Mouse (Mus musculus) T-cell, adult 2 months (primary cell): Measurements from ENCODE around the gene Acox3.

Source experiments
- DNase-seq: peaks from one replicate; pipeline ENCODE4 v3.0.0; 2022; ENCODE audit warnings: low spot score

Acox3 gene

GRCm38 (mm10) chr5:35611170-35611569, 28.3 kb downstream of the Acox3 start:
- no peak for DNase-seq

GRCm38 (mm10) chr5:35611900-35612299, 29.1 kb downstream of the Acox3 start:
- DNase-seq, result no peak

GRCm38 (mm10) chr5:35612722-35613121, 29.9 kb downstream of the Acox3 start:
- DNase-seq, result no peak

GRCm38 (mm10) chr5:35616943-35617342, 34.1 kb downstream of the Acox3 start:
- no peak for DNase-seq

DNA sequence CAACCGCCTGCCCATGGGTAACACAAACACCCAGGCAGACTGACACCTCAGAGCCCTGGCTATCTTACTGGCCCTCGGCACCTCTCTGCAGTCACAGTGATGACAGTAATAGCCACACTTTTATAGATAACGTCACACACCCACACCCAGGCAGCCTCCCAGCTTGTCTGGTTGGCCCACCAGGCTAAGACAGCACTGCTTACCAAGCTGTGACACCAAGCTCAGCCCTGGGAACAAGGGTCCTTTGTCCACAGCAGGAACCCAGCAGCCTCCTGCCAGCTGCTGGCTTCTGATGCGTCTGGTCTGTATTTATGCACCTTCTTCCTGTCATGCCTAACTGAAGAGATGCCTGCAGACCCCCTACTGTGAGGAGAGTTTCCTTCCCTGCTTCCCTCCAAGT, 38.3 kb downstream of the Acox3 start:
- DNase-seq, result no peak

DNA sequence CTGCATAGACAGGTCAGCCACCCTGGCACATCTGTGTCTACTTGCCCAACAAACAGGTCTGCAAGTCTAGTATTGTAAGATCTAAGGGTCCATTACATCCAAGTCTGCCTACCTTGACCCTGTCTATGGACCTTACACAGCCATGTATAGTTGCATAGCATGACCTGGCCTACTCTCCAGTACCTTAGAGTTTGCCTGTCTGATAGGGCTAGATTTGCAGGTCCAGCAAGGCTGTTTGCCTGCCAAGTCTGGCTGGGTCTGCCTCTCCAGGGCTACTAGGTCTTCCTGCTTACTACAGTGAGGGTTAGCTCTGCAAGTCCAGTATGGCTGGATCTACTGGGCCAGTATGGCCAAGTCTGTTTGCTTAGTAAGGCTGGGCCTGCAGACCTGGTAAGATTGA, 41.0 kb downstream of the Acox3 start:
- DNase-seq, result no peak

GRCm38 (mm10) chr5:35624751-35625239, 42.0 kb downstream of the Acox3 start:
- DNase-seq, result no peak

DNA sequence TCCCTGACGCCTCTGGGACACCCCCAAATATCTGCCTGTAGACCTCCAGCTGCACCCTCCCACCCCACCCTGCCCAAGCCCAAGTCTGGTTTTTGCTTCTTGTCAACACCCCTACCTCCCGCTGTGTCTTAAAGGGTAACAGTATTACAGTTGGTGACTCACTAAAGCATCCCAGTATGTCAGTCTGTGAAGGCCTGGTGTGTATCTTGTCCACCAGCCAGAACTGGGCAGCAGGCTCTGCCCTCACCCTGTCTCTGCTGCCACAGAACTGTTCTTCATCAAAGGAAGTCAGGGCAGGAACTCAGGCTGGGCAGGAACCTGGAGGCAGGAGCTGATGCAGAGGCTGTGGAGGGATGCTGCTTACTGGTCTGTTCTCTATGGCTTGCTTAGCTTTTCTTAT, 43.6 kb downstream of the Acox3 start:
- no peak for DNase-seq

DNA sequence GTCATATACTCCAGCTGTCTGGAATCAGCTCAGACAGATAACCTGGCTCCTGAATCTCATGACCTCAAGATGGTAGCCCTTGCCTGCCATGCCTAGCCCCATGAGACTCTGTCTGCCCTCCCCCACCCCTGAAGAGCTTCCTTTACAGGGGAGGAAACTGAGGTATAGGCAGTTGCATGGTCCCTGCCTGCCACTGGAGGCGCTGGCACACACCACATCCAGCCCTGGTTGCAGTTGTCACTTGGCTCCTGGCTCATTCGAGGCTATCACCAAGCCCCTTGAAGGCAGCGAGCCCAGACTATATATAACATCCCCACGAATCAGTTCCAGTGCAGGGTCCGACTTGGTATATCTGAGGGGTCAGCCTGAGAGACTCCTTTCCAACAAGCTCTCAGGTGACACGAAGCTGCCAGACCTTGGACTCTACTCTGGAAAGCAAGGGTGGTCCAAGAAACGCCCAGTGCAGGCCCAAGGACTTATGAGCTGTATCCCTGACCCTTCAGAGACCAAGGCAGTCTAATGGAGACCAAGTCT, 44.5 kb downstream of the Acox3 start:
- DNase-seq, result no peak

GRCm38 (mm10) chr5:35628685-35629084, 45.8 kb downstream of the Acox3 start:
- DNase-seq, result no peak

GRCm38 (mm10) chr5:35629333-35629732, 46.5 kb downstream of the Acox3 start:
- DNase-seq, result no peak

DNA sequence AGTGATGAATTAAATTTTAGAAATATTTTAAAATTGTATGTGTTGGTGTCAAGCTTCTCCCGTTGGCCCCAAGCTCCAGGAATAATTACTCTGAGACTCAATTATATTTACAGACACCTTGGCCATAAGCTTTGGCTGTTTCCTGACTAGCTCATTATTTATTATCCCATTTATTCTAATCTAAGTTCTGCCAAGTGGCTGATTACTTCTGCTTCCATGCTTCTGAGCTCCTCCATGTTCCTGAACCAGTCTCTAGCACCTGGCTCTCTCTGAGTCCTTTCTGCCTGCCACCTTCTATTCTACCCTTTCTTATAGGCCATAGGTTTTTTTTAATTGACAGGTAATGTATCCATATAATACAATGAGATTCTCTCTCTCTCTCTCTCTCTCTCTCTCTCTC, 47.9 kb downstream of the Acox3 start:
- no peak for DNase-seq

GRCm38 (mm10) chr5:35631224-35631623, 48.4 kb downstream of the Acox3 start:
- DNase-seq, result no peak

- no peak for DNase-seq
Measured at GRCm38 (mm10) chr5:35631755-35632154, 48.9 kb downstream of the Acox3 start.

DNA sequence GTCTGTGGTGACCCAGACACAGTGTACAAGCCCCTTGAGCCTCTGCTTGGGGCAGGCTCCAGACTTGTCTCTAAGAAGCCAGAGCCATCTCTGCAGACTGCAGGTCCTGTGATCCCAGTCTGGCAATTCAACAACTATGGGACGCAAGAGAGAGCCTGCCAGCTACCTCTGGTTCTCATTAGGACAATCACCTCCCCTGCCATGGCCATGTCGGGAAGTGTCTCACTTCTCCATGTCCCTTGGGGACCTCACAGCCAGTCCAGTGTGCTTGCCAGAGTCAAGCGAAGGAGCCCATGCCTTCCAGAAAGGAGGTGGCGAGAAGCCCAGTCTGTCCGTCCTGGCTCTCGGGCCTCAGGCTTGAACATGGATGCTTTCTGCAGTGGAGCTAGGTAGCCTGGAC, 50.0 kb downstream of the Acox3 start:
- DNase-seq, result no peak

- DNase-seq, result no peak
Measured at GRCm38 (mm10) chr5:35636016-35636415, 53.2 kb downstream of the Acox3 start.

DNA sequence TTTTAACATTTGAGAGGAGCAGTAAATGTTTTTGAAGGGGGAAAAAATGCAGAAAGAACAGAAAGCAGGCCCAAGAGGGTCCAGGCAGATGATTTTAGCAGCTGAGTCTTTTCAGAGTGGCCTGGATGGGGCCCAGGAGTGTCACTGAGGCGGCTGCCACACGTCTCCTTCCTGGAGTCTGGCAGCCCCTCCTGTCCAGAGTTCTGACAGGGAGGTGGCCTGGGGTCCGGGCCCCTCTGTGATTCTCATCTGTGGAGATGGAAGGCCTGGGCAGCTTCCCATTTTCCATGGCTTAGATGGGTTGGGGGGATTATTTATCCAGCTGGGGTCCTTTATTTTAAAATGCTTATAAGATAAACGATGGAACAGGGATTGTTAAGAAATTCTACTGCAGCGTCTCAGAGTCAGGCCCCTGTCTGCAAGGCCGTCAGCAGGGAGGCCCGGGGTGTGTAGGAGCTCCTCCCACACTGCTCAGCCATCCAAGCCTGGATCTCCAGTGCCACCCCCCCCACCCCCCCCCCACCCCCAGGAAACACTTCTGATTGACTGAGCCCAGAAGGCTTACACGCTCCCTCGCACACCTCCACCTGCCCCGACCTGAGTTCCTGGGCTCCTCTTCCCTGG, 59.2 kb downstream of the Acox3 start:
- no peak for DNase-seq

- no peak for DNase-seq
Measured at GRCm38 (mm10) chr5:35643401-35644048, 60.7 kb downstream of the Acox3 start.

DNA sequence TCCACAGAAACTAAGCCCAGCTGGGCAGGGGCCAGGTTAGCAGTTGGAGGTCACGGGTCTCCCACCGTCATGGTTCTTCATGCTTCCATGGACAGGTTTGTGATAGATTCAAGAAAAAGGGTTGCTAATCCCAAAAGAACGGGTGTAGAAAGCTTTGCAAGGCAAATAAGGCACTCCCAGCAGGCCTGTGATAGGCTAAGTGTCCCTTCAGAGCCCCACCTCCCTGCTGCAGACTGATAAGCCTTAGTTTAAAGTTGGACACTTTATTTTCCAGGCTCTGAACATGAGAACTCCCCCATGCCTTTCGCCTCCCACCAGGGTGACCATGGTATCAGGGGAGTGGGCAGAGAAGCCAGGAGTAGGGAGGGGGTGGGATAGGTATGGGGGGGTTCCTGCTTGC, 61.2 kb downstream of the Acox3 start:
- no peak for DNase-seq

- no peak for DNase-seq
Measured at GRCm38 (mm10) chr5:35645938-35646493, 63.2 kb downstream of the Acox3 start.

DNA sequence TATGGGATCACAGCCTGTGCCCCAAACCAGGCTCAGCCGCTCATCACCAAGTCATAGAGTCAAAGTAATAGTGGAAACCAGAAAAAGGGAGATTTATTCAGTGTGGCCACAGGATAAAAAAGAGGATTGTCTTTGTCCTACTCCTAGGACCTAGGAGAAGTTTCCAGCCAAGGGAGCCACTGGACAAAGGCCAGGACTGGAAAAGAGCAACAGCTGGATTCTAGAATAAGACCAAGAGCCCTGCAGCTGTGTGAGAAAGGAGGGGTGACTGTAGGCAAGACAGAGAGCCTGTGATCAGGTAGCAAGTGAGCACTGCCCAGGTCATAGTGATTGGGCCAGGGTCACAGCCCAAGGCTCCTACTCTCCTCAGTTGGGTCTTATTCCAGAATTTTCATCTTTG, 64.1 kb downstream of the Acox3 start:
- no peak for DNase-seq

GRCm38 (mm10) chr5:35647562-35647961, 64.7 kb downstream of the Acox3 start:
- DNase-seq, result no peak

DNA sequence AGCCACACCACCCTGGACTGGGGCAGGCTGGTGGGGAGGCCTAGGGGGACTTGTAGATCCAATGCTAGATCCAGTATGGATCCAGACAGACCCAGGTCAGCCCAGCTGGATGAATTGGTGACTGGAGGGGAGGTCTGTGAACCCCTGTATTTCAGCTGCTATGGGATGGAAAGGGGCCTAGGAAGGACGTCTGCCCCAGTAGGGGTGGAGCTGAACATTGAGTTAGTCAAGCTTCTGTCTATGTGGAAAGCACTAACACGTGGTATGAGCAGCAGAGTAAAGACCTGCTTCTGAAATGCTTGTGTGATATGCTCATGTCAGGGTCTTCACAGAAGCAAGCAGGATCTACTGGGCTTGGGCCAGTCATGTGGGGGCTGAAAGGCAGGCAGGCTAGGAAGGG, 65.4 kb downstream of the Acox3 start:
- no peak for DNase-seq
